Mouse (Mus musculus) lung, embryonic 14.5 days (tissue): Measurements from ENCODE around the gene Slc7a15. TPM values are rescaled to one million over a fixed set of nuclear protein-coding genes. Genes with fewer than 3 reads are reported as not detected.

Source experiments
- ATAC-seq: fragments of 200-750 bp; cut with Nextera tagmentation; 2 replicates; pipeline ENCODE4 v1.8.0; 2017; ENCODE audit warnings: mild to moderate bottlenecking, moderate TSS enrichment, moderate library complexity; ENCODE audit not compliant: insufficient read depth
- DNase-seq: peaks from one replicate; pipeline ENCODE4 v3.0.0-alpha.2; 2015
- H3K27ac ChIP-seq: fragments of 300-500 bp; sonication (generic); 2 replicates; pipeline ENCODE4 v1.5.1; 2014; ENCODE audit warnings: low read depth, mild to moderate bottlenecking, moderate library complexity
- H3K27me3 ChIP-seq: fragments of 300-500 bp; sonication (generic); 2 replicates; pipeline ENCODE4 v1.6.1; 2014; ENCODE audit warnings: low read length, control low read depth; ENCODE audit not compliant: insufficient read depth
- H3K36me3 ChIP-seq: fragments of 300-500 bp; sonication (generic); 2 replicates; pipeline ENCODE4 v1.6.1; 2014; ENCODE audit warnings: control low read depth; ENCODE audit not compliant: insufficient read depth
- H3K4me1 ChIP-seq: fragments of 300-500 bp; sonication (generic); 2 replicates; pipeline ENCODE4 v1.6.1; 2014; ENCODE audit warnings: antibody characterized with exemption, control low read depth; ENCODE audit not compliant: insufficient read depth
- H3K4me2 ChIP-seq: fragments of 300-500 bp; sonication (generic); 2 replicates; pipeline ENCODE4 v1.6.1; 2014; ENCODE audit warnings: mild to moderate bottlenecking
- H3K4me3 ChIP-seq: fragments of 300-500 bp; sonication (generic); 2 replicates; pipeline ENCODE4 v1.5.1; 2014; ENCODE audit warnings: low read depth, low read length
- H3K9ac ChIP-seq: fragments of 300-500 bp; sonication (generic); 2 replicates; pipeline ENCODE4 v1.6.1; 2014
- H3K9me3 ChIP-seq: fragments of 300-500 bp; sonication (generic); 2 replicates; pipeline ENCODE4 v1.6.1; 2016; ENCODE audit warnings: low read depth, low read length, control low read depth
- CTCF ChIP-seq: IDR thresholded peaks from 2 replicates; pipeline ENCODE4 v1.5.1; 2016; ENCODE audit warnings: antibody characterized with exemption, low read depth
- WGBS: fragments of 180-500 bp; shearing (Covaris S2); extraction: QIAGEN DNeasy Blood & Tissue Kit; methylation state at CpG from one replicate; pipeline ENCODE4 v1.1.7; 2014; 5-methylcytosine and 5-hydroxymethylcytosine counted together
- polyA plus RNA-seq: library from polyadenylated mRNA; unstranded; fragments of >200 nt; fragmentation: Nextera tagmentation; extraction: Ambion mirVana; gene quantifications from 2 replicates; pipeline ENCODE4 v1.2.1, GENCODE M21; 2014

Slc7a15 gene
- polyA plus RNA-seq, 1 experiment from 2014 or later: not detected

- WGBS: 94% methylated on average over 4 of the region's 4 CpGs
- ATAC-seq: no peak
- TF ChIP-seq CTCF: no peak
- Histone ChIP-seq H3K4me3 (no peak overlapping the region), H3K36me3 (no peaks in the 10 kb centered on the region), H3K27me3 (no peaks in the 10 kb centered on the region), H3K9me3 (no peaks in the 10 kb centered on the region), H3K27ac (no peak overlapping the region), H3K9ac (no peak overlapping the region), H3K4me2 (no peak overlapping the region), H3K4me1 (no peaks in the 10 kb centered on the region)
- DNase-seq: no peak
Observed at GRCm38 (mm10) chr12:8635546-8635945, 36.7 kb upstream of the Slc7a15 start.

- Histone ChIP-seq H3K9ac (no peak overlapping the region), H3K4me3 (no peak overlapping the region), H3K9me3 (no peaks in the 10 kb centered on the region), H3K4me1 (no peaks in the 10 kb centered on the region), H3K4me2 (no peak overlapping the region), H3K36me3 (no peaks in the 10 kb centered on the region), H3K27me3 (no peaks in the 10 kb centered on the region), H3K27ac (no peak overlapping the region)
- no peak for TF ChIP-seq CTCF
- ATAC-seq: no peak
- no peak for DNase-seq
- 90% methylated on average over 1 of the region's 1 CpGs for WGBS
Observed at GRCm38 (mm10) chr12:8634306-8634705, 35.4 kb upstream of the Slc7a15 start.

- no peak overlapping the region for H3K4me3 ChIP-seq
- no peak for TF ChIP-seq CTCF
- no peaks in the 10 kb centered on the region for H3K4me1 ChIP-seq
- DNase-seq (no peak), ATAC-seq (no peak)
- H3K4me2 ChIP-seq: no peak overlapping the region
- 83% methylated on average over 2 of the region's 2 CpGs for WGBS
- H3K9ac ChIP-seq: no peak overlapping the region
- H3K27ac ChIP-seq: no peak overlapping the region
- no peaks in the 10 kb centered on the region for H3K27me3 ChIP-seq
- H3K9me3 ChIP-seq: no peaks in the 10 kb centered on the region
- no peaks in the 10 kb centered on the region for H3K36me3 ChIP-seq
Observed at GRCm38 (mm10) chr12:8632737-8633365, 34.0 kb upstream of the Slc7a15 start.

- no peak overlapping the region for H3K4me2 ChIP-seq
- WGBS: 95% methylated on average over 1 of the region's 1 CpGs
- H3K36me3 ChIP-seq: no peaks in the 10 kb centered on the region
- no peak for DNase-seq
- H3K9ac ChIP-seq: no peak overlapping the region
- no peaks in the 10 kb centered on the region for H3K9me3 ChIP-seq
- H3K4me3 ChIP-seq: no peak overlapping the region
- TF ChIP-seq CTCF: no peak
- H3K27me3 ChIP-seq: no peaks in the 10 kb centered on the region
- no peak overlapping the region for H3K27ac ChIP-seq
- ATAC-seq: no peak
- H3K4me1 ChIP-seq: no peaks in the 10 kb centered on the region
Observed at GRCm38 (mm10) chr12:8631691-8632090, 32.8 kb upstream of the Slc7a15 start.

DNA sequence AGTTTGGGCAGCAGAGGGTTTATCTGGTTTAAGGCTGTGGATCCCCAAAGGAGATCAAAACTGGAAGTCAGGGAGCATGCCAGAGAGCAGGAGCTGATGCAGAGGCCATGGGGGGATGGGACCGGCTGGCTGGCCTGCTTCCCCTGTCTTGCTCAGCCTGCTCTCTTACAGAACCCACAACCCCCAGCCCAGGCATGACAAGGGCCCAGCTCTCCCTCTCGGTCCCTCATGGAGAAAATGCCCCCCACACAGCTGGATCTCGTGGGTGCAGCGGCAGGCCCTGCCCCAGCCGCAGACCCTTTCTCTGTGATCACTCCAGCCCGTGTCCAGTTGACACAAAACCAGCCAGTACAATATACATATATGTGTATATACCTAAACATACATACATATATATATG, 30.7 kb upstream of the Slc7a15 start:
- no peaks in the 10 kb centered on the region for H3K36me3 ChIP-seq
- H3K4me1 ChIP-seq: no peaks in the 10 kb centered on the region
- no peak overlapping the region for H3K4me2 ChIP-seq
- DNase-seq: no peak
- no peak overlapping the region for H3K4me3 ChIP-seq
- no peak overlapping the region for H3K9ac ChIP-seq
- no peak overlapping the region for H3K27ac ChIP-seq
- WGBS: 90% methylated on average over 6 of the region's 6 CpGs
- H3K9me3 ChIP-seq: no peaks in the 10 kb centered on the region
- no peak for TF ChIP-seq CTCF
- H3K27me3 ChIP-seq: no peaks in the 10 kb centered on the region
- ATAC-seq: no peak

DNA sequence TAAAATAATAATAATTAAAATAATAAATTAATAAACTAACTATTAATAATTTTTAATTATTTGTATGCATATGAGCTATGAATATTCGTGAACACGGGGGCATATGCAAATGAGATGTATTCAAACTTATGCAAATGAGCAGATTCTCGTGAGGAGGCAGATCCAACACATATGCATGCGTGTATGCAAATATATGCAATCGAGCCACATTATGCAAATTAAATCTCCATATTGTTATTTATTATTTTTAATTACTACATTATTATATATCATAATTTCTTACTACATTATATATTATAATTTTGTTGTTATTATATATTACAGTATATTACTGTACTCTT, 21.8 kb upstream of the Slc7a15 start:
- DNase-seq (no peak), ATAC-seq (no peak)
- Histone ChIP-seq H3K4me1 (no peaks in the 10 kb centered on the region), H3K27ac (no peak overlapping the region), H3K9me3 (no peaks in the 10 kb centered on the region), H3K27me3 (no peaks in the 10 kb centered on the region), H3K4me3 (no peak overlapping the region), H3K4me2 (no peak overlapping the region), H3K36me3 (no peaks in the 10 kb centered on the region), H3K9ac (no peak overlapping the region)
- TF ChIP-seq CTCF: no peak
- 89% methylated on average over 5 of the region's 5 CpGs for WGBS

DNA sequence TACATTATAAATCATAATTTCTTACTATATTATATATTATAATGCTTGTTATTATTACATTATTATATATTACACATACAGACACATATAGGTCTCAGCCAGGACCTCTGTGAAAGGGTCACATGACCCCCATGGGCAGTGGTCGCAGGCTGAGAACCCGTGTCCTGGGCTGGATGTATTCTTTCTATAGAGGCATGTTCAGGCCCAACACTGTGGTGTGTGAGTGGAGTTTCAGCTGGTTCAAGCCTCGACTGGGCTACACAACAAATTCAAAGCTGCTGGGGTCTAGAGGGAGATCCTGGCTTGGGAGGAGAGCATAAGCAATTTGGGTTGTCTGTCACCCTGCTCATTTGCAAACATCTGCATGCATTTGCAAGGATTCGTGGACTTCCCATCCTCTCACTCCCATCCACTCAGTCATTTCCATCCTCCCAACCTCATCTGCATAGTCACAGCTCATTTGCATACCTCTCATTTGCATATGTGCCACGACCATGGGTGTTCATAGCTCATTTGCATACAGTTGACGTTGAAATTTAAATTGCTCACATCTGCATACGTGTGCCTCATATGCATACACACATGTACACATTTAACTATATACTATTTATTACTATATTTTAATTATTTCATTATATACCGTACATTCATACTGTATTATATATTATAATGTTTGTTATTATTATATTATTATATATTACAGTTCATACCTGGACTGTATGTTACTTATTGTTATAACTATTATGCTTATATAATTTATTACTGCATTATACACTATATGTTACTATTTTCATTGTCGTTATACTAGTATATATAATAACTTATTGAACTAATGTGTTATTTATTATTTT, 21.2 kb upstream of the Slc7a15 start:
- no peak overlapping the region for H3K27ac ChIP-seq
- TF ChIP-seq CTCF: no peak
- no peak overlapping the region for H3K4me3 ChIP-seq
- H3K36me3 ChIP-seq: no peaks in the 10 kb centered on the region
- H3K27me3 ChIP-seq: no peaks in the 10 kb centered on the region
- DNase-seq: no peak
- H3K9ac ChIP-seq: no peak overlapping the region
- H3K4me2 ChIP-seq: no peak overlapping the region
- H3K4me1 ChIP-seq: no peaks in the 10 kb centered on the region
- no peak for ATAC-seq
- WGBS: 89% methylated on average over 9 of the region's 9 CpGs
- no peaks in the 10 kb centered on the region for H3K9me3 ChIP-seq
